Mouse (Mus musculus) cerebellum, adult 2 months (tissue): ENCODE results near the gene Pias1. TPM values are rescaled to one million over a fixed set of nuclear protein-coding genes. Genes with fewer than 3 reads are reported as not detected.

ENCODE experiments used
- DNase-seq, 2 experiments: peaks; one replicate each; pipeline ENCODE4 v3.0.0; 2021
- H3K27ac ChIP-seq: fragments of 200-500 bp; 2 replicates; pipeline ENCODE4 v1.5.1; 2012; ENCODE audit warnings: low read length, control low read depth, inconsistent platforms; ENCODE audit not compliant: insufficient read depth
- H3K27me3 ChIP-seq: fragments of 200-500 bp; 2 replicates; pipeline ENCODE4 v1.6.1; 2012; ENCODE audit warnings: inconsistent platforms, mild to moderate bottlenecking, low read length, moderate library complexity; ENCODE audit not compliant: control insufficient read depth, insufficient read depth
- H3K4me1 ChIP-seq: fragments of 200-500 bp; 2 replicates; pipeline ENCODE4 v1.6.1; 2011; ENCODE audit warnings: low read length; ENCODE audit not compliant: control insufficient read depth, insufficient read depth
- H3K4me3 ChIP-seq: fragments of 200-500 bp; replicated peaks from 2 replicates; pipeline ENCODE3; 2011; ENCODE audit warnings: mild to moderate bottlenecking, low read depth, low read length, control low read depth; ENCODE audit not compliant: insufficient read depth
- CTCF ChIP-seq: fragments of 200-500 bp; IDR thresholded peaks from 2 replicates; pipeline ENCODE4 v1.5.1; 2011; ENCODE audit warnings: low read depth, mild to moderate bottlenecking, control low read depth, low read length, moderate library complexity, borderline replicate concordance; ENCODE audit not compliant: insufficient read depth
- POLR2A ChIP-seq: fragments of 200-500 bp; IDR thresholded peaks from 2 replicates; pipeline ENCODE4 v1.6.1; 2011; ENCODE audit warnings: low read length, control low read depth, borderline replicate concordance; ENCODE audit not compliant: insufficient read depth
- WGBS: fragments of 180-500 bp; shearing (Covaris S2); methylation state at CpG from one replicate; pipeline ENCODE4 v1.1.7; 2018; 5-methylcytosine and 5-hydroxymethylcytosine counted together
- polyA plus RNA-seq: library from polyadenylated mRNA; depleted of rRNA; stranded (reverse); fragments of >200 nt; gene quantifications from 2 replicates; pipeline ENCODE4 v1.2.3, GENCODE M21; 2012

Pias1 gene
- polyA plus RNA-seq, 1 experiment: 26.8 TPM

DNA sequence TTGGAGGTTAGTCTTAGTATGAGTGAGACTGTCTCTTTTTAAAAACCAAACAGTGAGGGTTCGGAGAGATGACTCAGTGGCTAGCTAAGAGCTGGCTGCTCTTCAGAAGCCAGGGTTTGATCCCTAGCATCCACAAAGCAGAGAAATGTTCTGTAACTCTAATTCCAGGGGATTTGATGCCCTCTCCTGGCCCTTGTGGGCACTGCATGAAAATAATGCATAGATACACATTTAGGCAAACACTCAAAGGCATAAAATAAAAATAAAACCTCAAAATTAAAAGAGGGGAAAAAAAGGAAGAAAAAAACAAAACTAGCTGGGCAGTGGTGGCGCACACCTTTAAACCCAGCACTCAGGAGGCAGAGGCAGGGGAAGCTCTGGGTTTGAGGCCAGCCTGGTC is 13.3 kb downstream of the Pias1 start:
- Histone ChIP-seq H3K4me1 (peaks cover 8% of the 10 kb centered on the region), H3K4me3 (no peak overlapping the region), H3K27me3 (no peaks in the 10 kb centered on the region), H3K27ac (no peak overlapping the region)
- no peak for DNase-seq
- TF ChIP-seq POLR2A (no peak), CTCF (peak; percentile 30; the same call in 1 of the 2 replicates)
- 95% methylated on average over 2 of the region's 2 CpGs for WGBS

DNA sequence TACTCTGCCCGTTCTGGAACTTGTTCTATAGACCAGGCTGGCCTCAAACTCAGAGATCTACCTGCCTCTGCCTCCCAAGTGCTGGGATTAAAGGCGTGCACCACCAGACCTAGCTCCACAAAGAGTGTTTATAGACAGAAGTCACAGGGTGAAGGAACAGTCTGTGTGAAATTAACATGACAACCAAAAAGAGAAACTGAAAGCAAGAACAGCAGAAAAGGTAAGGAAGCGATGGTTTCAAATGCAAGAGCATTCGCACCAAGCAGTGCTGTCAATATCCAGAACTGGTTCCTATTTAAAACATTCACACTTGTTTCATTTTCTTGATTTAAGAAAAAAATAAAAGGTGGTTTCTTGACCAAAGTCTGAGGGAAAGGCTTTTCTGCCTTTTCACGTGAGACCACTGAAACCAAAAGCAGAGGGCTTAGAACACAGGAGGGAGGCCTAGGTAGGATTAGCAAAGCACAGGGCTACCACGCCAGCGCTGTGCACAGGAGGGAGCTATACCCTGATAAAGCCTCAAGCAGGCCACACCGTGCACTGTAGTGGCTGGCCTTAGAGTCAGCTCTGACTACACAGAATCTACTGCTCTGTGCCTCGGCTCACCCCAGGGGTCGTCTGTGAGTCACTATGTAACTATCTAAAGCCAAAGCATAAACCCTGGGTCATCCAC is 15.5 kb downstream of the Pias1 start:
- H3K4me1 ChIP-seq: peaks cover 8% of the 10 kb centered on the region
- 48% methylated on average over 10 of the region's 10 CpGs for WGBS
- DNase-seq: peak; percentile 27 to 52
- H3K27ac ChIP-seq: no peak overlapping the region
- no peak for TF ChIP-seq POLR2A
- TF ChIP-seq CTCF: no peak
- H3K27me3 ChIP-seq: no peaks in the 10 kb centered on the region
- no peak overlapping the region for H3K4me3 ChIP-seq

DNA sequence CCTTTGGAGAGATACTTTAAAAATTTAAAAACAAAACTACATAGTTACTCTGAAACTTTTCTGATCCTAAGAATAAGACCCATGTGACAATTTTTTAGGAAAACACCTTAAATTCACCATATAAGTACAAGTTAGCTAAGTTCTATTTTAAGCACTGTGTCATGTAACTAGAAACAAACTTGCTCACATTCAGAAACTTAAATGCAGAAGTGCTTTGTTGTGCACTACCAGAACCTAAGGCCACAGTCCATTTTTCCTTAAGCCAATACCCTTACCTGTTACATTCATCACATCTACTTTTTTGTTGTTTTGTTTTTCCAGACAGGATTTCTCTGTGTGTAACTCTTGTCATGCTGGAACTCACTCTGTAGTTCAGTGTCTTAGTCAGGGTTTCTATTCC is 17.4 kb downstream of the Pias1 start:
- Histone ChIP-seq H3K27me3 (no peaks in the 10 kb centered on the region), H3K4me1 (peaks cover 8% of the 10 kb centered on the region), H3K4me3 (no peak overlapping the region), H3K27ac (no peak overlapping the region)
- TF ChIP-seq POLR2A (no peak), CTCF (no peak)
- DNase-seq: no peak

DNA sequence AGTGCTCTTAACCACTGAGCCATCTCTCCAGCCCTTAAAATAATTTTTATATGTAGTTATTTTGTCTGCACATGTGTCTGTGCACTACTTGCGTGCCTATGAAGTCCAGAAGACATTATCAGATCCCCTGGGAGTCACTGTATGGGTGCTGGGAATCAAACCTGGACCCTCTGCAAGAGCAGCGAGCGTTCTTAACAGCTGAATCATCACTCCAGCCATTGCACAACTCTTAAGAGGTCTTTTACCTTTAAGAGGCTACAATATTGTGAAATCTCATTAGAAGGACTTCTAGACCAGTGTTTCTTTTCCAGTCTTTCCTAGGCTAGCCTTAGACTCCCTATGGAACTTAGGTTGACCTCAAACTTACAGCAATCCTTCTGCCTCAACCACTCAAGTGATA is 21.7 kb downstream of the Pias1 start:
- no peaks in the 10 kb centered on the region for H3K27me3 ChIP-seq
- peaks cover 3% of the 10 kb centered on the region; the same call in 1 of the 2 replicates for H3K4me1 ChIP-seq
- whole genome bisulfite sequencing: over 99% methylated on average over 3 of the region's 3 CpGs
- H3K27ac ChIP-seq: no peak overlapping the region
- no peak for DNase-seq
- no peak overlapping the region for H3K4me3 ChIP-seq
- TF ChIP-seq POLR2A: no peak

DNA sequence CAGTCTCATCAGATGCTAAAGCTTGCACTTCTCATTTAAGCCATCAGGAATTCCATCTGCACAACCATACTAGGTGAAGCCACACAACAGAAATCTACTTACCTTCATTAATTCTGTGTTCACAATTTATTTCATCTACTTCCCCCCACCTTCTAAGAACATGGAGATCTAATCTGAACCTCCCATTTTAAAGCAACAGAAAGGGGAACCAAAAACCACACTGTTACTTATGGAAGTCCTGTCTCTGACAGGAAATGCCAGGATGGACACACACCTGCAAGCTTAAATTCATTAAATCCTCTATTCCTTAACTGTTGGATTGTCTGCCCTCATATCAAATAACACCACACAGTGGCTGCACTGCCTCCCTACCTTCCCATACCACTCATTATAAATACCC is 35.0 kb downstream of the Pias1 start:
- H3K27ac ChIP-seq: no peak overlapping the region
- H3K4me1 ChIP-seq: no peaks in the 10 kb centered on the region; the same call in 1 of the 2 replicates
- H3K27me3 ChIP-seq: no peaks in the 10 kb centered on the region
- no peak for DNase-seq
- no peak for TF ChIP-seq CTCF
- TF ChIP-seq POLR2A: no peak
- no peak overlapping the region for H3K4me3 ChIP-seq

DNA sequence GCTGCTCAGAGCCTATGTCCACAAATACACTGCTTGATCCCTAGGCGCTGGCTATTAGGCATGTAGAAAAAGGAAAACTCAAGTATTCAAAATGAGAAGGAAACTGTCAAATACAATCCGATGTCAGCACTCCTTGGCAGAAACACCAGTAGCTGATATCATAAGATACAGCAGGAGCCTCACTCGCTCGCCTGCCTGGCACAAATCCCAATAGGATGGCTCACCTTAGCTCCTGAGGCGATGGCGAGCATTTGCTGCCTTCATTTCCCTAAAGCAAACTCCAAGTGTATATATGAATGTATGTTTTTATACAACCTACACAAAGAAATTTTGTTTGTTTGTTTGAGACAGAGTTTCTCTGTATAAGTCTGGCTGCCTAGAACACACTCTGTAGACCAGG is 42.4 kb downstream of the Pias1 start:
- TF ChIP-seq CTCF (no peak), POLR2A (no peak)
- peak; percentile 35 to 60 for DNase-seq
- Histone ChIP-seq H3K4me3 (no peak overlapping the region), H3K4me1 (peaks cover 5% of the 10 kb centered on the region), H3K27me3 (no peaks in the 10 kb centered on the region), H3K27ac (no peak overlapping the region)
- WGBS: 33% methylated on average over 6 of the region's 6 CpGs

DNA sequence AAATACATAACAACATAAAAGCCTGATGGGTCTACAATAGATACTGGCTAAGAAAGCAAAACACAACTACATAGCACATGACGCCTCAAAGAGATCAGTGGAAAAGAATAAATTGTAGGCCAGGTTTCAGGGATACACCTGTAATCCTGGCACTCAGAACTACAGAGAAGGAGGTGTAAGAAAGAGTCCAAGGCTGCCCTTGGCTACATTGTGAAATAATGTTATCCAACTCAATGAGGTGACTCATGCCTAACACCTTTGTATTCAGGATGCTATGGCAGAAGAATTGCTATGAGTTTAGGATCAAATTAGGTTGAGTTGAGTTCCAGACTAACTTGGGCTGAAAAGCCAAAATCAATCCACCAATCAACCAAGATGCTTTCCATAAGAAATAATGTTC is 43.7 kb downstream of the Pias1 start:
- WGBS: 87% methylated on average over 1 of the region's 1 CpGs
- TF ChIP-seq CTCF: no peak
- no peak for TF ChIP-seq POLR2A
- Histone ChIP-seq H3K27me3 (no peaks in the 10 kb centered on the region), H3K4me1 (peaks cover 5% of the 10 kb centered on the region), H3K4me3 (no peak overlapping the region), H3K27ac (no peak overlapping the region)
- DNase-seq: peak in 1 of 2 experiments; percentile 23

DNA sequence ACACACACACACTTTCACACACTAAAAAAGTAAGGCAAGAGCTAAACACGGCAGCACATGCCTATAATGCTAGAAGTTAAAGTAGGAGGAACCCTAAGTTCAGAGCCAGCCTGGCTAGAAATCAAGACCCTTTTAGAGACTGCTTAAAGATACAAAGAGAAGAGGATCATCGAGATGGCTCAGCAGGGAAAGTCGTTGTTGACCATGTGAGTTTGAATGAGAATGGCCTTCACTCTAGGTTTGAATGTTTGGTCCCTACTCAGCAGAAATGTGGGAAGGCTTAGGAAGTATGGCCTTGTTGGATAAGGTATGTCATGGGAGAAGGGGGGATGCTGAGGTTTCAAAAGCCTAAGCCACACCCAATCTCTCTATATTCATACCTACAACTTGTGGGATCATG is 46.8 kb downstream of the Pias1 start:
- 73% methylated on average over 3 of the region's 3 CpGs for WGBS
- no peak for DNase-seq

DNA sequence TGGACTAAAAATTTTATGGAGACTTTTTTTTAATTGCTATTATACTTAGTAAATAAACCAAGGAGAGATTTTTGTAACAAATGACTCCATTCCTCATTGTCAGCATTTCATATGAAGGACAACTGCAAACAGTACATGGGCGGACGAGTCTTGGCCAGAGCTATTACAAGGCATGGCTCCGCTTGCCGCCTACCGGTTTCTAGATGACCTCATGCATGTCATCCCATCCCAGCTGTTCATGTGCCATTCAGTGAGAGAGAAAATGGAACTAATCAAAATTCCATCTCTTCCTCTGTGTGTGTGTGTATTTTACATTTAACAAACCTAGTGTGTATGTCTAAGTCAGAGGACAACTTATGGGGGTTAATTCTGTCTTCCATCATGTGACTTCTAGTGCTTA is 51.9 kb downstream of the Pias1 start:
- 19% methylated on average over 5 of the region's 5 CpGs for WGBS

More for the DNA sequence above, 46.8 kb downstream of the Pias1 start:
- Histone ChIP-seq H3K27ac (no peak overlapping the region), H3K27me3 (no peaks in the 10 kb centered on the region), H3K4me1 (peaks cover 8% of the 10 kb centered on the region), H3K4me3 (no peak overlapping the region)
- TF ChIP-seq POLR2A: no peak
- no peak for TF ChIP-seq CTCF

More for the DNA sequence above, 51.9 kb downstream of the Pias1 start:
- H3K27me3 ChIP-seq: no peaks in the 10 kb centered on the region
- no peak overlapping the region for H3K27ac ChIP-seq
- H3K4me3 ChIP-seq: no peak overlapping the region
- peak; percentile 26 to 51 for DNase-seq
- peaks cover 5% of the 10 kb centered on the region; the same call in 1 of the 2 replicates for H3K4me1 ChIP-seq
- no peak for TF ChIP-seq CTCF
- TF ChIP-seq POLR2A: no peak
